Mouse (Mus musculus): ENCODE measurements at regions not wholly inside any gene's neighbourhood (a gene's known extent, or its start where the extent isn't known, plus 50 kb on each side); places are given as distances from the start of the nearest gene placed in this dataset.
A peak's percentile ranks its signal among the peaks of the same experiment; 100 is the strongest.

- Histone ChIP-seq H3K4me2 (ENCODE audit: insufficient read depth, low read depth, poor library complexity, severe bottlenecking) (no peak overlapping the region), H3K79me2 (replicated peaks; ENCODE audit: control insufficient read depth, extremely low read depth, insufficient read depth, poor library complexity, severe bottlenecking) (no peaks in the 10 kb centered on the region), H3K36me3 (replicated peaks in 1 of 2; ENCODE audit: control insufficient read depth in 1 of 2, insufficient read depth in 1 of 2, low read length in 1 of 2) (no peaks in the 10 kb centered on the region), H3K27ac (ENCODE audit: insufficient read depth, low read depth) (no peak overlapping the region), H3K9ac (ENCODE audit: insufficient read depth, low read depth) (no peak overlapping the region), H3K27me3 (replicated peaks) (no peaks in the 10 kb centered on the region), H3K4me3 (replicated peaks in 1 of 3; ENCODE audit: low read depth in 2 of 3, low read length in 2 of 3, poor library complexity in 1 of 3) (no peak overlapping the region), H3K9me3 (replicated peaks; ENCODE audit: low read length) (no peaks in the 10 kb centered on the region), H3K4me1 (ENCODE audit: control insufficient read depth in 1 of 2, insufficient read depth in 2 of 2) (no peaks in the 10 kb centered on the region)
- dilution Hi-C loops (cut with MboI; ENCODE audit: extremely low pct_ligation_motif_present, extremely low pct_unique_long_range_greater_than_20kb, low sequenced_read_pairs), result no loop called here
- in situ Hi-C loops (cut with MboI; ENCODE audit: low pct_ligation_motif_present, low pct_unique_long_range_greater_than_20kb, low sequenced_read_pairs), result loop anchor here (25.0 kb wide), 1 partner anchor 231 kb away; no protein-coding TSS in a partner anchor
- no peak for TF ChIP-seq CHD1 (IDR thresholded peaks at IDR 0.05; ENCODE audit: low read depth, low read length)
- TF ChIP-seq EP300 (IDR thresholded peaks at IDR 0.05; ENCODE audit: low read length), result no peak
- no peak for TF ChIP-seq BHLHE40 (IDR thresholded peaks at IDR 0.05; ENCODE audit: low read depth, low read length)
- TF ChIP-seq ZNF384 (IDR thresholded peaks at IDR 0.05; ENCODE audit: low read depth, low read length), result no peak
- no peak for TF ChIP-seq USF1 (IDR thresholded peaks at IDR 0.05; ENCODE audit: low read depth, low read length)
- TF ChIP-seq ETS1 (conservative IDR thresholded peaks at IDR 0.05; ENCODE audit: low read depth, low read length), result no peak
- TF ChIP-seq ZMIZ1 (IDR thresholded peaks at IDR 0.05; ENCODE audit: low read depth, low read length), result no peak
- TF ChIP-seq CHD2 (IDR thresholded peaks at IDR 0.05; ENCODE audit: low read length), result no peak
- TF ChIP-seq POLR2AphosphoS2 (IDR thresholded peaks at IDR 0.05; ENCODE audit: low read depth, low read length), result no peak
- no peak for TF ChIP-seq TBP (conservative IDR thresholded peaks at IDR 0.05; ENCODE audit: low read depth, low read length)
- TF ChIP-seq IRF4 (IDR thresholded peaks at IDR 0.05; ENCODE audit: low read depth, low read length), result no peak
- TF ChIP-seq MXI1 (IDR thresholded peaks at IDR 0.05; ENCODE audit: low read depth, low read length), result no peak
- DNase-seq (ENCODE audit: extremely low read depth), result no peak
These were observed 263.3 kb upstream of the Pum3 start for GRCm38 (mm10) chr19:27692944-27693343.

GRCm38 (mm10) chr19:27683426-27683825 lies 253.8 kb upstream of the Pum3 start:
- Histone ChIP-seq H3K27ac (ENCODE audit: insufficient read depth, low read depth) (no peak overlapping the region), H3K36me3 (replicated peaks in 1 of 2; ENCODE audit: control insufficient read depth in 1 of 2, insufficient read depth in 1 of 2, low read length in 1 of 2) (no peaks in the 10 kb centered on the region), H3K4me3 (replicated peaks in 1 of 3; ENCODE audit: low read depth in 2 of 3, low read length in 2 of 3, poor library complexity in 1 of 3) (no peak overlapping the region), H3K9ac (ENCODE audit: insufficient read depth, low read depth) (no peak overlapping the region), H3K4me1 (ENCODE audit: control insufficient read depth in 1 of 2, insufficient read depth in 2 of 2) (peaks cover 2 to 17% of the 10 kb centered on the region in 2 experiments; a peak in 3 of 4 replicates), H3K4me2 (ENCODE audit: insufficient read depth, low read depth, poor library complexity, severe bottlenecking) (no peak overlapping the region), H3K9me3 (replicated peaks; ENCODE audit: low read length) (peaks cover 5% of the 10 kb centered on the region), H3K79me2 (replicated peaks; ENCODE audit: control insufficient read depth, extremely low read depth, insufficient read depth, poor library complexity, severe bottlenecking) (no peaks in the 10 kb centered on the region), H3K27me3 (replicated peaks) (no peaks in the 10 kb centered on the region)
- dilution Hi-C loops (cut with MboI; ENCODE audit: extremely low pct_ligation_motif_present, extremely low pct_unique_long_range_greater_than_20kb, low sequenced_read_pairs) (no loop called here), in situ Hi-C loops (cut with MboI; ENCODE audit: low pct_ligation_motif_present, low pct_unique_long_range_greater_than_20kb, low sequenced_read_pairs) (loop anchor here (25.0 kb wide), 1 partner anchor 221 kb away; no protein-coding TSS in a partner anchor)
- no peak for DNase-seq (ENCODE audit: extremely low read depth)
- no peak for TF ChIP-seq KAT2A (IDR thresholded peaks at IDR 0.05; ENCODE audit: insufficient replicate concordance, low read length)
- TF ChIP-seq SMC3 (IDR thresholded peaks at IDR 0.05; ENCODE audit: low read depth, low read length), result peak; percentile 21; the same call in 1 of the 2 replicates
- peak; percentile 77 for TF ChIP-seq ZNF384 (IDR thresholded peaks at IDR 0.05; ENCODE audit: low read depth, low read length)
- TF ChIP-seq CTCF (conservative IDR thresholded peaks at IDR 0.05 in 1 of 2, IDR thresholded peaks at IDR 0.05 in 1 of 2; ENCODE audit: low read depth in 2 of 2, low read length in 2 of 2), result peak; percentile 29 to 53; a peak in 3 of 4 replicates
- no peak for TF ChIP-seq MAX (IDR thresholded peaks at IDR 0.05; ENCODE audit: low read length)
- TF ChIP-seq RAD21 (IDR thresholded peaks at IDR 0.05; ENCODE audit: low read depth, low read length), result peak; percentile 38

Measured in CH12.LX (cell line).